Mouse (Mus musculus) gastrocnemius, postnatal 4 days (tissue): ENCODE data around the gene Ugt1a6a. TPM values are rescaled to one million over a fixed set of nuclear protein-coding genes. Genes with fewer than 3 reads are reported as not detected.
A peak's percentile ranks its signal among the peaks of the same experiment; 100 is the strongest.
"Not testable (repeated sequence)": the region's sequence is repeated elsewhere in the genome, so short reads cannot be mapped to it uniquely, and the experiment has no call there.

Source experiments
- DNase-seq, 2 experiments: peaks; one replicate each; pipeline ENCODE4 v3.0.0; 2021 to 2022; ENCODE audit warnings: low spot score in 2 of 2, mixed read lengths in 2 of 2
- total RNA-seq, 2 experiments: library from RNA; stranded (reverse); gene quantifications; 2 replicates each; pipeline ENCODE4 v1.2.3; 2021

Ugt1a6a gene
- total RNA-seq, 2 experiments from 2014 or later, result 1.9 to 2.0 TPM

GRCm38 (mm10) chr1:88211812-88212211 lies 77.2 kb downstream of the Ugt1a6a start, which contains the start of gene Ugt1a1:
Gene Ugt1a1, plus strand, starts transcription at chr1:88211959.
- peak in 1 of 2 experiments; percentile 16 for DNase-seq

- DNase-seq, result peak in 1 of 2 experiments; percentile 18
Measured at GRCm38 (mm10) chr1:88212341-88213045, 77.9 kb downstream of the Ugt1a6a start.

GRCm38 (mm10) chr1:88213061-88213460 lies 78.5 kb downstream of the Ugt1a6a start:
- no peak for DNase-seq

GRCm38 (mm10) chr1:88213766-88214461 lies 79.3 kb downstream of the Ugt1a6a start:
- peak in 1 of 2 experiments; percentile 28 for DNase-seq

GRCm38 (mm10) chr1:88214462-88214952 lies 79.9 kb downstream of the Ugt1a6a start:
- peak in 1 of 2 experiments; percentile 9 for DNase-seq

GRCm38 (mm10) chr1:88215466-88216380 lies 81.1 kb downstream of the Ugt1a6a start:
- peak in 1 of 2 experiments; percentile 9 for DNase-seq

GRCm38 (mm10) chr1:88216551-88216950 lies 81.9 kb downstream of the Ugt1a6a start:
- peak in 1 of 2 experiments; percentile 10 for DNase-seq

- peak in 1 of 2 experiments; percentile 15 for DNase-seq
Measured at GRCm38 (mm10) chr1:88217144-88217543, 82.5 kb downstream of the Ugt1a6a start.

- DNase-seq, result peak in 1 of 2 experiments; percentile 13
Measured at GRCm38 (mm10) chr1:88217576-88217975, 83.0 kb downstream of the Ugt1a6a start.

- peak; percentile 28 to 43 for DNase-seq
Measured at GRCm38 (mm10) chr1:88218051-88218450, 83.4 kb downstream of the Ugt1a6a start.

- DNase-seq, result no peak
Measured at GRCm38 (mm10) chr1:88218591-88218990, 84.0 kb downstream of the Ugt1a6a start.

- DNase-seq, result peak in 1 of 2 experiments; percentile 22
Measured at GRCm38 (mm10) chr1:88219054-88219453, 84.4 kb downstream of the Ugt1a6a start.

GRCm38 (mm10) chr1:88220336-88220735 lies 85.7 kb downstream of the Ugt1a6a start:
- DNase-seq, result peak in 1 of 2 experiments; percentile 21

GRCm38 (mm10) chr1:88222216-88222615 lies 87.6 kb downstream of the Ugt1a6a start:
- peak in 1 of 2 experiments; percentile 0 for DNase-seq

- peak; percentile 15 to 21 for DNase-seq
Measured at GRCm38 (mm10) chr1:88223011-88223515, 88.5 kb downstream of the Ugt1a6a start.

GRCm38 (mm10) chr1:88223591-88223990 lies 89.0 kb downstream of the Ugt1a6a start:
- peak; percentile 27 to 33 for DNase-seq

GRCm38 (mm10) chr1:88224029-88224776 lies 89.6 kb downstream of the Ugt1a6a start:
- peak in 1 of 2 experiments; percentile 21 for DNase-seq

- DNase-seq, result not testable (repeated sequence)
Measured at GRCm38 (mm10) chr1:88225301-88225700, 90.7 kb downstream of the Ugt1a6a start.

- peak in 1 of 2 experiments; percentile 16 for DNase-seq
Measured at GRCm38 (mm10) chr1:88225741-88226140, 91.1 kb downstream of the Ugt1a6a start.
